Mouse (Mus musculus): ENCODE results near the gene Gm10142.
"Not testable (repeated sequence)": the region's sequence is repeated elsewhere in the genome, so short reads cannot be mapped to it uniquely, and the experiment has no call there.

Gm10142 gene

DNA sequence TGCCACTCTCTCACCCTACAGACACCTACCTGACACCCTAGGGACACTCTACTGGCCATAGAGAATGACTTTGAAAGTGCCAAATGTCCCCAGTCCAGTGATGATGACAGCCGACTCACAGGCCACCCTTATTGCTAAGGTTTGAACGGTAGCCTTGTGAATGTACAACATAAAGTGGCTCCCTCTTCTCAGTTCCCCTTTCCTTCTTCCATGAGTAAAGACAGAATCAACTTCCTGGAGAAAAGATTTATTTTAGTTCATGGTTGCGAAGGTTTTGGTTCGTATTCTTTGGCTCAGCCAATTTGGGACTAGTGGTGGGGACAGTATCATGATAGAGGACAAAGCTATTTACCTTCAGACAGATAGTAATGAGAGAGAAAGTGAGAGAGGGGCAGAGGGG lies 23.3 kb downstream of the Gm10142 start:
- no peak for DNase-seq (ENCODE audit: low read depth)

DNA sequence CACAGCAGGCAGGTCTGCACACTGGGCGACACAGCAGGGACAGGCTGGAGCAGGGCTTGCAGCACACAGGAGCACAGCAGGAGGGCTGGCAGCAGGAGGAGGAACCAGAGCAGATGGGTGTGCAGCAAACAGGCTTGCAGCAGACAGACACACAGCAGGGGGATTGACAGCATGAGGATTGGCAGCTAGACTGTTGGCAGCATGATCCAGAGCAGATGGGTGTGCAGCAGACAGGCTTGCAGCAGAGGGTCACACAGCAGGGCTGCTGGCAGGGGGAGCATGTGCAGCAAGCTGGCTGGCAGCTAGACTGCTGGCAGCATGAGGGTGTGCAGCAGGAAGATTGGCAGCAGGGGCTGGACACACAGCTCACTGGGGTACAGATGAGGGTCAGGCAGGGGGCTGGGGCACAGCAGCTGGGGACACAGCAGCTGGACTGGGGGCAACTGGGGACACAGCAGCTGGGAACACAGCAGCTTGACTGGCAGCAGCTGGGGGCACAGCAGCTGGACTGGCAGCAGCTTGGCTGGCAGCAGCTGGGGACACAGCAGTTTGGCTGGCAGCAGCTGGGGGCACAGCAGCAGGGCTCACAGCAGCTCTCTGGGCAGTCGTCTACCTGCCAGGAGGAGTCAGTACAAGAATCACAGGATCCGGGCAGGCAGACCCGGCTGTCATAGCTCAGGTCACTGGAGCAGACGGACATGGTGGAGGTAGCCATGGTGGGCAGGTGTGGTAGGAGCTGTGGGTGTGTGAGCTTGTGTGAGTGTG lies 26.5 kb downstream of the Gm10142 start, which contains the start of gene Gm18596:
Gene Gm18596, minus strand, starts transcription at position 715 of the 765 bp plus-strand sequence.
- DNase-seq (ENCODE audit: low read depth): not testable (repeated sequence)

DNA sequence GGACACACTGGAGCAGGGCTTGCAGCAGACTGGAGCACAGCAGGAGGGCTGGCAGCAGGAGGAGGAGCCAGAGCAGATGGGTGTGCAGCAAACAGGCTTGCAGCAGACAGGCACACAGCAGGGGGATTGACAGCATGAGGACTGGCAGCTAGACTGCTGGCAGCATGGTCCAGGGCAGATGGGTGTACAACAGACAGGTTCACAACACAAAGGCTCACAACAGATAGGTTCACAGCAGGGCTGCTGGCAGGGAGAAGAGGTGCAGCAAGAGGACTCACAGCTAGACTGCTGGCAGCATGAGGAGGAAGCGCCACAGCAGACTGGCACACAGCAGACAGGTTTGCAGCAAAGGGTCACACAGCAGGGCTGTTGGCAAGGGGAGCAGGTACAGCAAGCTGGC lies 35.1 kb downstream of the Gm10142 start:
- DNase-seq (ENCODE audit: low read depth): not testable (repeated sequence)

DNA sequence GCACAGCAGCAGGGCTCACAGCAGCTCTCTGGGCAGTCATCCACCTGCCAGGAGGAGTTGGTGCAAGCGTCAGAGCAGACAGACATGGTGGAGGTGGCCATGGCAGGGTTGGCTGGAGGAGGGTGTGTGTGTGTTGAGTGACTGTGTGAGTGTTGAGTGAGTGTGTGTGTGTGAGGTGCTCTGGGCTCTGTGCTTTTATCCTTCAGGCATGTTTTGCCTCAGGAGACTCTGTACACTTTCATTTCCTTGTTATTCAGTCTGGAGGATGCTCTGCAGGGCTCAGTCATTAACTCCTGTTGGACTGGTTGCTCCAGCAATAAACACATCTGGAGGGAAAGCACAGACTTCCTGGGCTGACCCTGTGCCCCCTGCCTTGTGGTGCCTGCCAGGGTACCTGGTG lies 35.6 kb downstream of the Gm10142 start, which contains the start of gene Gm9736:
Gene Gm9736, minus strand, starts transcription at position 101 of the 400 bp plus-strand sequence.
- DNase-seq (ENCODE audit: low read depth): not testable (repeated sequence)

DNA sequence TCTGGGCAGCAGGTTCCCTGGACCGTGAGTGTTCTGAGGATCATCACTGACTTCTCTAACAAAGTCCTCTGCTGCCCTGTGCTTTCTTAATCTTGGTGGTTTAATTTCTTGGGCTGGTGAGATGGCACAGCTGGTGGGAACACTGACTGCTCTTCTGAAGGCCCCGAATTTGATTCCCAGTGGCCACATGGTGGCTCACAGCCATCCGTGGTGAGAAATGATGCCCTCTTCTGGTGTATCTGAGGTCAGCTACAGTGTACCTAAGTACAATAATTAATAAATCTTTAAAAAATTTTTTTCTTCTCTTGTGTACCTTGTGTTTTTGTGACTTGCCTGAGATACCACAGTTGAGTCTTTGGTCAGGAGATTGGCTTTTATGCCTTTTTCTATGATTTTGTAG lies 36.7 kb downstream of the Gm10142 start:
- not testable (repeated sequence) for DNase-seq (ENCODE audit: low read depth)

DNA sequence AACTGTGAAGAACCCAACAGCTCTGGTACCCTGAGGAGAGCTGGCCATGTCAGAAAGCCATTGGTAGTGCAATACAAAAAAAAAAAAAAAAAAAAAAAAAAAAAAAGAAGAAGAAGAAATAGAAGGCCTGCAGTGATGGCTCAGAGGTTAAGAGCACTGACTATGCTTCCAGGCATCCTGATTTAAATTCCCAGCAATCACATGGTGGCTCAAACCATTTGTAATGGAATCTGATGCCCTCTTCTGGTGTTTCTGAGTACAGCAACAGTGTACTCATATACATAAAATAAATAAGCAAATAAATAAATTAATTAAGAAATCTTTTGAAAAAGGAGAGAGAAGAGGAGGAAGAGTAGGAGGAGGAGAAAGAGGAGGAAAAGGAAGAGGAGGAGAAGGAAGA lies 37.8 kb downstream of the Gm10142 start:
- DNase-seq (ENCODE audit: low read depth): no peak

DNA sequence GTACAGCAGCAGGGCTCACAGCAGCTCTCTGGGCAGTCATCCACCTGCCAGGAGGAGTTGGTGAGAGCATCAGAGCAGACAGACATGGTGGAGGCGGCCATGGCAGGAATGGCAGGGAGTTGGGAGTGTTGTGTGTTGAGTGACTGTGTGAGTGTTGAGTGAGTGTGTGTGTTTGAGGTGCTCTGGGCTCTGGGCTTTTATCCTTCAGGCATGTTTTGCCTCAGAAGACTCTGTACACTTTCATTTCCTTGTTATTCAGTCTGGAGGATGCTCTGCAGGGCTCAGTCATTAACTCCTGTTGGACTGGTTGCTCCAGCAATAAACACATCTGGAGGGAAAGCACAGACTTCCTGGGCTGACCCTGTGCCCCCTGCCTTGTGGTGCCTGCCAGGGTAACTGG lies 44.0 kb downstream of the Gm10142 start, which contains the start of gene Gm3233:
Gene Gm3233, minus strand, starts transcription at position 101 of the 400 bp plus-strand sequence.
- DNase-seq (ENCODE audit: low read depth): not testable (repeated sequence)

Measured in c-Kit-positive CD71-negative TER-119-negative erythroid progenitor cells, embryonic 14.5 days (primary cell).